Mouse (Mus musculus) heart, adult 2 months (tissue): ENCODE results near the gene Gm10840.

Experiments
- CTCF ChIP-seq: fragments of 200-600 bp; IDR thresholded peaks from 2 replicates; pipeline ENCODE4 v1.8.1; 2022; ENCODE audit warnings: antibody characterized with exemption, mild to moderate bottlenecking, moderate library complexity
- EP300 ChIP-seq: fragments of 200-500 bp; IDR thresholded peaks from 2 replicates; pipeline ENCODE4 v1.6.1; 2011; ENCODE audit warnings: low read depth, low read length, control low read depth; ENCODE audit not compliant: insufficient read depth
- POLR2A ChIP-seq: fragments of 200-500 bp; IDR thresholded peaks from 2 replicates; pipeline ENCODE4 v1.6.1; 2011; ENCODE audit warnings: mild to moderate bottlenecking, low read depth, low read length, control low read depth; ENCODE audit not compliant: insufficient read depth

GRCm38 (mm10) chr11:106194891-106195290 lies 34.2 kb downstream of the Gm10840 start:
- TF ChIP-seq CTCF (no peak), POLR2A (no peak), EP300 (no peak)
